Mouse (Mus musculus) midbrain, embryonic 13.5 days (tissue): ENCODE results near the gene Ppp1r2. TPM values are rescaled to one million over a fixed set of nuclear protein-coding genes. Genes with fewer than 3 reads are reported as not detected.
"Not testable (repeated sequence)": the region's sequence is repeated elsewhere in the genome, so short reads cannot be mapped to it uniquely, and the experiment has no call there.

Experiments used
- ATAC-seq: fragments of 200-750 bp; cut with Nextera tagmentation; 2 replicates; pipeline ENCODE4 v1.8.0; 2017; ENCODE audit warnings: mild to moderate bottlenecking, moderate TSS enrichment, moderate library complexity
- H3K27ac ChIP-seq: fragments of 300-500 bp; sonication (generic); 2 replicates; pipeline ENCODE4 v1.5.1; 2015; ENCODE audit warnings: inconsistent platforms, mild to moderate bottlenecking, moderate library complexity
- H3K27me3 ChIP-seq: fragments of 300-500 bp; sonication (generic); 2 replicates; pipeline ENCODE4 v1.6.1; 2015; ENCODE audit warnings: mild to moderate bottlenecking, inconsistent platforms
- H3K36me3 ChIP-seq: fragments of 300-500 bp; sonication (generic); 2 replicates; pipeline ENCODE4 v1.6.1; 2015; ENCODE audit warnings: mild to moderate bottlenecking, inconsistent platforms
- H3K4me1 ChIP-seq: fragments of 300-500 bp; sonication (generic); replicated peaks from 2 replicates; pipeline ENCODE4 v1.6.1; 2015; ENCODE audit warnings: inconsistent platforms
- H3K4me2 ChIP-seq: fragments of 300-500 bp; sonication (generic); replicated peaks from 2 replicates; pipeline ENCODE4 v1.6.1; 2015; ENCODE audit warnings: moderate library complexity, mild to moderate bottlenecking, inconsistent platforms
- H3K4me3 ChIP-seq: fragments of 300-500 bp; sonication (generic); replicated peaks from 2 replicates; pipeline ENCODE4 v1.5.1; 2015; ENCODE audit warnings: mild to moderate bottlenecking, inconsistent platforms
- H3K9ac ChIP-seq: fragments of 300-500 bp; sonication (generic); replicated peaks from 2 replicates; pipeline ENCODE4 v1.6.1; 2015; ENCODE audit warnings: mild to moderate bottlenecking, inconsistent platforms
- H3K9me3 ChIP-seq: fragments of 300-500 bp; sonication (generic); 2 replicates; pipeline ENCODE4 v1.6.1; 2016; ENCODE audit warnings: mild to moderate bottlenecking, inconsistent platforms
- WGBS: fragments of 180-500 bp; shearing (Covaris S2); methylation state at CpG from one replicate; pipeline ENCODE4 v1.1.7; 2015; 5-methylcytosine and 5-hydroxymethylcytosine counted together
- polyA plus RNA-seq: library from polyadenylated mRNA; unstranded; fragments of >200 nt; fragmentation: Nextera tagmentation; extraction: Ambion mirVana; gene quantifications from 2 replicates; pipeline ENCODE4 v1.2.1, GENCODE M21; 2015

Ppp1r2 gene
- polyA plus RNA-seq: 95.4 and 98.6 TPM in 2 replicates

DNA sequence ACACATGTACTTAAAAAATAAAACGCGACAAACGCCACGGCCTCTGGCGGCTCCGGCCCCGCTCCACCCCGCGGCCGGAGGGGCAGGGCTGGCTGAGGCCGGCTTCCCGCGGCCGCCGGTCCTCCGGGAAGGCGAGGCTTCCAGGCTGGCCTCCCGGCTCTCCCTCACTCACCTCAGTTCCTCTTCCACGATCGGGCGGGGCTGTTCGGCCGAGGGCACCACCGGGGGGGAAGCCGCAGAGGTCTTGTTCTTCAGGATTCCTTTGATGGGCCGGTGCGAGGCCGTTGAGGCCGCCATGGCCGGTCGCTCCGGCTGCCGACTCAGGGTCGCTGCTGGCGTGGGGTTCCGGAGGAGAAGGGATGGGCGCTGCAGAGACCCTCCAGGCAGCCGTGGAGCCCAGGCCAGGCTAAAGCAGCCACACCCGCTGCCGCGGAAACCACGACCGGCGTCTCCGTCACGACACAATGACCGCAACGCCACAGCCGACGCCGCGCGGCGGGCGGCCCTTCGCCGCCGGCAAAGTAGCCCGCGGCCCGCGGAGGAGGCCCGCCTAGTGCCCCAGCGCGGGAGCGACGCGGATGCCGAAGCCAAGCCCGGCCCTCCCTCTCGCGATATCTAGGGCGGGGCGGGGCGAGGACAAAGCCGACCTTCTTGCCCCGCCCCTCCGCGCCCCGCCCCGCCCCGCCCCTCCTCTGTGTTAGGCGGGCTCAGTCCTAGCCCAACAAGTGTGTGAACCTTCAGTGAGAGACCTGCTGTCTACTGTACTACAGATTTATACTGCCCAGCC lies at the start of gene Ppp1r2:
Ppp1r2 (minus strand) TSS at position 604 of the 787 bp plus-strand sequence.
- WGBS: under 1% methylated on average over 79 of the region's 83 CpGs
- Histone ChIP-seq H3K9ac (peak within 1 kb of the TSS; percentile 96), H3K27ac (peak within 1 kb of the TSS; percentile 89), H3K36me3 (no peaks in the 10 kb centered on the region), H3K27me3 (no peaks in the 10 kb centered on the region), H3K9me3 (no peaks in the 10 kb centered on the region), H3K4me2 (peak within 1 kb of the TSS; percentile 75), H3K4me1 (peaks cover 28% of the 10 kb centered on the region), H3K4me3 (peak within 1 kb of the TSS; percentile 93)
- ATAC-seq: peak; percentile 97

GRCm38 (mm10) chr16:31321501-31321900 lies 46.4 kb upstream of the Ppp1r2 start:
- peak; percentile 53; the same call in 1 of the 2 replicates for ATAC-seq
- Histone ChIP-seq H3K9me3 (no peaks in the 10 kb centered on the region), H3K36me3 (no peaks in the 10 kb centered on the region), H3K4me1 (peaks cover 12% of the 10 kb centered on the region), H3K9ac (no peak overlapping the region), H3K27ac (0 out of 2 replicates have a peak overlapping the region, but pooled peaks have one; percentile 30), H3K27me3 (no peaks in the 10 kb centered on the region), H3K4me3 (no peak overlapping the region), H3K4me2 (peak overlapping the region; percentile 20; the same call in 1 of the 2 replicates)
- 38% methylated on average over 4 of the region's 4 CpGs for WGBS

DNA sequence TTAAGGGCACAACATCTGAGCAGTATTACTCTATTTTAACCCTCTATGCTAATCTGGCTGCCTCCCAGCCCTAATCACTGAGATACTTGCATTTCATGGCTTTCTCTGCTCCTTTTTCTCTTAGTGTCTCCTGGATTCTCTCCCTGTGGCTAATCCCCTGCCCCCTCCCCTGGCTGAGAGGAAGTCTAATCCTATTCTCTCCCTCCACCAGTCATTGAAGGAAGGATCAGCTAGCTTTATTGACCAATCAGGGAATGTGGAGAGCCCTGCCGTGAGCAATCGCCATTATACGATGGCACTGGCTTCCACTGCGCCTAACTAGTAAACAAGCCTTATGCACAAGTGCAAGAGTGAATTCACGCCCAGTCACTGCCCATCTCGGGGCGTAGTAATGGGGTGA lies 45.9 kb upstream of the Ppp1r2 start:
- WGBS: 29% methylated on average over 7 of the region's 7 CpGs
- peak overlapping the region; percentile 20; the same call in 1 of the 2 replicates for H3K4me2 ChIP-seq
- peak; percentile 73 for ATAC-seq

GRCm38 (mm10) chr16:31319723-31320122 lies 44.6 kb upstream of the Ppp1r2 start:
- peaks cover 20% of the 10 kb centered on the region for H3K4me1 ChIP-seq
- H3K27me3 ChIP-seq, ATAC-seq, H3K4me2 ChIP-seq, H3K9me3 ChIP-seq, H3K36me3 ChIP-seq, H3K4me3 ChIP-seq, H3K9ac ChIP-seq, H3K27ac ChIP-seq: not testable (repeated sequence)
- WGBS: 87% methylated on average over 3 of the region's 3 CpGs

More for the DNA sequence above, 45.9 kb upstream of the Ppp1r2 start:
- Histone ChIP-seq H3K27ac (no peak overlapping the region), H3K4me3 (no peak overlapping the region), H3K4me1 (peaks cover 12% of the 10 kb centered on the region), H3K27me3 (no peaks in the 10 kb centered on the region), H3K9ac (no peak overlapping the region), H3K36me3 (no peaks in the 10 kb centered on the region), H3K9me3 (no peaks in the 10 kb centered on the region)

- Histone ChIP-seq H3K9me3 (no peaks in the 10 kb centered on the region), H3K4me2 (no peak overlapping the region), H3K9ac (no peak overlapping the region), H3K4me1 (peaks cover 24% of the 10 kb centered on the region), H3K27me3 (no peaks in the 10 kb centered on the region), H3K4me3 (no peak overlapping the region), H3K36me3 (no peaks in the 10 kb centered on the region), H3K27ac (no peak overlapping the region)
- 74% methylated on average over 4 of the region's 4 CpGs for WGBS
- ATAC-seq: no peak
These were observed 44.2 kb upstream of the Ppp1r2 start for GRCm38 (mm10) chr16:31319316-31319715.

DNA sequence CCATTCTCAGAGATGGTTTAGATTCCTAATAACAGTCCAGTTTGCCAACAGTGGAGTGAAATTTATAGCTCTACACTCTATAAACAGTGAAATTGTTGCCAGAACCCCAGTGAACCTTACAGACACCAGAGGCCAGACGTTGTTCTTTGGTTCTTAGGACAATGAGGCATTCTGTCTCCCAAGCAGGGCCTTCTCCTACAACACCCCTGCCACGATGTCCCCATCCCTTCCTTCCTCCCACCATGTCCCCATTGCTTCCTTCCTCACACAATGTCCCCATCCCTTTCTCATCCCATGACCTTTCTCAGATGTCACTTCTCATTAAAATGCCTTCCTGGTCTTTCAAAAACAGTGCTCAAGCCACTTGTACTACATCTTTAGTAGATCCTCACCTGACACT lies 43.3 kb upstream of the Ppp1r2 start:
- no peak for ATAC-seq
- 81% methylated on average over 2 of the region's 2 CpGs for WGBS
- H3K9ac ChIP-seq: no peak overlapping the region
- H3K4me1 ChIP-seq: peaks cover 28% of the 10 kb centered on the region
- no peak overlapping the region for H3K4me2 ChIP-seq
- H3K27me3 ChIP-seq: no peaks in the 10 kb centered on the region
- H3K27ac ChIP-seq: no peak overlapping the region
- no peaks in the 10 kb centered on the region for H3K36me3 ChIP-seq
- H3K9me3 ChIP-seq: no peaks in the 10 kb centered on the region
- H3K4me3 ChIP-seq: no peak overlapping the region

GRCm38 (mm10) chr16:31316246-31317143 lies 41.4 kb upstream of the Ppp1r2 start:
- ATAC-seq, H3K36me3 ChIP-seq, H3K27me3 ChIP-seq, H3K27ac ChIP-seq, H3K9me3 ChIP-seq, H3K4me2 ChIP-seq, H3K9ac ChIP-seq, H3K4me3 ChIP-seq: not testable (repeated sequence)
- WGBS: 74% methylated on average over 12 of the region's 12 CpGs
- peaks cover 22% of the 10 kb centered on the region for H3K4me1 ChIP-seq

GRCm38 (mm10) chr16:31315294-31315693 lies 40.2 kb upstream of the Ppp1r2 start:
- Histone ChIP-seq H3K4me3 (no peak overlapping the region), H3K9me3 (no peaks in the 10 kb centered on the region), H3K36me3 (no peaks in the 10 kb centered on the region), H3K9ac (no peak overlapping the region), H3K4me1 (peaks cover 16% of the 10 kb centered on the region), H3K27ac (no peak overlapping the region), H3K4me2 (no peak overlapping the region), H3K27me3 (no peaks in the 10 kb centered on the region)
- ATAC-seq: no peak
- WGBS: 71% methylated on average over 4 of the region's 4 CpGs

GRCm38 (mm10) chr16:31314497-31315233 lies 39.6 kb upstream of the Ppp1r2 start, which contains the start of gene Apod:
Gene Apod (minus strand): TSS chr16:31314808.
- WGBS: 47% methylated on average over 9 of the region's 9 CpGs
- no peak for ATAC-seq
- Histone ChIP-seq H3K27ac (no peak within 1 kb of the TSS; the same call in 1 of the 2 replicates), H3K27me3 (no peaks in the 10 kb centered on the region), H3K4me3 (no peak within 1 kb of the TSS), H3K9me3 (no peaks in the 10 kb centered on the region), H3K4me2 (no peak within 1 kb of the TSS; the same call in 1 of the 2 replicates), H3K4me1 (peaks cover 16% of the 10 kb centered on the region), H3K9ac (no peak within 1 kb of the TSS), H3K36me3 (no peaks in the 10 kb centered on the region)

GRCm38 (mm10) chr16:31313611-31314010 lies 38.5 kb upstream of the Ppp1r2 start:
- H3K9me3 ChIP-seq: no peaks in the 10 kb centered on the region
- 83% methylated on average over 2 of the region's 2 CpGs for WGBS
- no peak overlapping the region; the same call in 1 of the 2 replicates for H3K4me2 ChIP-seq
- no peaks in the 10 kb centered on the region for H3K36me3 ChIP-seq
- H3K27me3 ChIP-seq: no peaks in the 10 kb centered on the region
- H3K27ac ChIP-seq: no peak overlapping the region
- H3K9ac ChIP-seq: no peak overlapping the region
- H3K4me1 ChIP-seq: peaks cover 16% of the 10 kb centered on the region
- ATAC-seq: no peak
- H3K4me3 ChIP-seq: no peak overlapping the region

DNA sequence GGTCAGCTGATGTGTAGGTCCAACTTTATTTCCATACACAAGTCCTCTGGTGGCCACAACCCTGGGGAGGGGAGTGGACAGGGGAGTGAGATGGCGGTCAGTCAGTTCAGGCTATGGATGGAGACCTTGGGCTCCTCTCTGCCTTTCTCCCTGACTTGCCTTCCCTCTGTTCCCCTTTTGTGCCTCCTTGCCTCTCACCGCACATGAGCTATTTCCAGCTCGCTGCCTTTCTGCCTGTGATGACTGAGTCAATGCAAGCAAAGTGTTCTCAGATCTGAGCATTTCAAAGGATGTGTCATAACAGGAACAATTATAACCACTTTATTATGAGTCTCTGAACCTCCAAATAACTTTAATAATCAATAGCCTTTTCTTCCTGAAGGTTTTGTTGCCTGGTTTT lies 37.2 kb upstream of the Ppp1r2 start:
- H3K4me1 ChIP-seq: peaks cover 16% of the 10 kb centered on the region
- H3K36me3 ChIP-seq: no peaks in the 10 kb centered on the region
- no peak for ATAC-seq
- no peak overlapping the region for H3K27ac ChIP-seq
- H3K9ac ChIP-seq: no peak overlapping the region
- H3K9me3 ChIP-seq: no peaks in the 10 kb centered on the region
- H3K4me3 ChIP-seq: no peak overlapping the region
- H3K27me3 ChIP-seq: no peaks in the 10 kb centered on the region
- no peak overlapping the region for H3K4me2 ChIP-seq
- WGBS: 80% methylated on average over 3 of the region's 3 CpGs
